Mouse (Mus musculus) gastrocnemius, adult 2 months (tissue): ENCODE results near the gene C2cd2. TPM values are rescaled to one million over a fixed set of nuclear protein-coding genes. Genes with fewer than 3 reads are reported as not detected.
"Not testable (repeated sequence)": the region's sequence is repeated elsewhere in the genome, so short reads cannot be mapped to it uniquely, and the experiment has no call there.

Experiments used
- DNase-seq: peaks from one replicate; pipeline ENCODE4 v3.0.0; 2022
- H3K27ac ChIP-seq: fragments of 200-600 bp; 2 replicates; pipeline ENCODE4 v1.8.1; 2022; ENCODE audit warnings: mild to moderate bottlenecking
- H3K4me3 ChIP-seq: fragments of 200-600 bp; 2 replicates; pipeline ENCODE4 v1.8.1; 2022; ENCODE audit warnings: mild to moderate bottlenecking, moderate library complexity
- CTCF ChIP-seq: fragments of 200-600 bp; IDR thresholded peaks from 2 replicates; pipeline ENCODE4 v1.8.1; 2022; ENCODE audit warnings: antibody characterized with exemption, mild to moderate bottlenecking, moderate library complexity
- intact Hi-C: fragments of 180-260 bp; cut with DNase I; formaldehyde crosslinking; loops from one replicate; pipeline ENCODE4 v1.15.1; 2025
- long read RNA-seq, 2 experiments: library from polyadenylated mRNA; stranded (forward); transcript quantifications; one replicate each; pipeline ENCODE4 v2.0.0; 2021
- total RNA-seq, 2 experiments: library from RNA; stranded (reverse); gene quantifications; 2 replicates each; pipeline ENCODE4 v1.2.3; 2021

The C2cd2 gene
- 100 to 1,000 TPM; 203 to 277 TPM for total RNA-seq
- long read RNA-seq, experiment 1, full-length matches to known transcripts = 120 of 335 reads
- long read RNA-seq, experiment 1, partial matches to known transcripts = 8 of 335 reads
- long read RNA-seq, experiment 1, other reads (novel, unspliced or antisense) = 207 of 335 reads
- long read RNA-seq, experiment 2, full-length matches to known transcripts = 100 of 325 reads
- long read RNA-seq, experiment 2, partial matches to known transcripts = 14 of 325 reads
- long read RNA-seq, experiment 2, other reads (novel, unspliced or antisense) = 211 of 325 reads

DNA sequence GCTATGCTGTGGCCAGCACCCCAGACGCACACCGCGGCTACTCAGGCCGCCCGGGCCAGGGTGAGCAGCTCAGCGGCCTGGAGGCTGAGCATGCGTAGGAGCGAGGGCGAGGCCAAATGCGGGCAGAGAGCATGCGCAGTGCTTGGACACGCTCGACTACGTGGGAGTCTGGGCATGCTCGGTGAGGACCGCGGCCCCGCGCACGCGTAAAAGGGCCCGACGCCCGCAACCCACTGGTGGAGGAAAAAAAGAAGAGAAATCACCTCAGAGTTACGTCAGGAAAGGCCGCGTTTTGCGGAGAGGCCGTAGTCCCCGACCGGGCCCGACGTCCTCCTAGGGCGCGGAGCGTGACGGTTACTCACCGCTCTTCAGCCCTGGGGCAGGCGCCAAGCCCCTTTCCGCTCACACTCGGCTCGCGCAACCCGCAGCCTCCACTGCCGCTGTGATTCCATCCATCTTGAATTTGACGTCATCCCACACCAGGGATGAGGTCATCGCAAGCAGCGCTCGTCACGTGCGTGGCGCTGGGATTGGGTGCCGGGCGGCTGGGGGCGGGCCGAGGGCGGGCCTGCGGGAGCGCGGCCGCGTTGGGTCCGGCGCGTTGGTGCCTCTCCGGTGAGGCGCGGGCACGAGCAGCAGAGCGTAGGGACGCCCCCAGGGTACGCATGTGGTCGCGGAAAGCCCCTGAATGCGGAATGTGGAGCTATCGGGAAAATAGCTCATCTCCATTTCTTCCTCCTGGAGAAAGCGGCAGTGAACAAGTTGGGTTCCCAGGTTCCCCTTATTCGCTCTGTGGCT, at the start of gene C2cd2, which contains the start of gene Zbtb21:
C2cd2 (minus strand) TSS at position 448 of the 798 bp plus-strand sequence.
Zbtb21 (minus strand) TSS at position 472 of the 798 bp plus-strand sequence.
- Histone ChIP-seq H3K4me3 (peak within 1 kb of the TSS; percentile 90), H3K27ac (peak within 1 kb of the TSS; percentile 99)
- intact Hi-C loops = loop anchor here (1.0 to 10.0 kb wide), 4 partner anchors 34 to 158 kb away; partner anchors contain the start of genes B230307C23Rik and Prdm15
- TF ChIP-seq CTCF = no peak
- peak; percentile 99 for DNase-seq

DNA sequence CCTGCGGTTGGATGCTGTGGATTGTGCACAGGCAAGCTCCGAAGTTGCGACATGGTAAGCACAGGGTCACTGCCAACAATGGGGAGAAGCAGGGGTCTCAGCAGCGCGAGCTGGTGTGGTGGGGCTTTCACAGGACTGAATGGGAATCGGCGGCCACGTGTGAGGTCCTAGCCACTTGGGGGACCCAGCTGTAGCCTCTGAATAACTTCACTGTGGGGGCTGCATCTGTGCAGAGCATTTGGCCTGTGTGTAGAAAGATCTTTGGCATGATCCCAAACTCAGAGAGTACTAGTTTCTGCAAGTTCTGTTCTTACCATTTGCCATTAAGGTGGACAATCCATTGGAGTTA, 35.0 kb upstream of the C2cd2 start:
- intact Hi-C loops = loop anchor here (2.0 to 10.0 kb wide), 2 partner anchors 35 to 193 kb away; partner anchors contain the start of genes C2cd2 and Zbtb21
- not testable (repeated sequence) for DNase-seq
- Histone ChIP-seq H3K4me3 (peak overlapping the region; percentile 82), H3K27ac (peak overlapping the region; percentile 93)

DNA sequence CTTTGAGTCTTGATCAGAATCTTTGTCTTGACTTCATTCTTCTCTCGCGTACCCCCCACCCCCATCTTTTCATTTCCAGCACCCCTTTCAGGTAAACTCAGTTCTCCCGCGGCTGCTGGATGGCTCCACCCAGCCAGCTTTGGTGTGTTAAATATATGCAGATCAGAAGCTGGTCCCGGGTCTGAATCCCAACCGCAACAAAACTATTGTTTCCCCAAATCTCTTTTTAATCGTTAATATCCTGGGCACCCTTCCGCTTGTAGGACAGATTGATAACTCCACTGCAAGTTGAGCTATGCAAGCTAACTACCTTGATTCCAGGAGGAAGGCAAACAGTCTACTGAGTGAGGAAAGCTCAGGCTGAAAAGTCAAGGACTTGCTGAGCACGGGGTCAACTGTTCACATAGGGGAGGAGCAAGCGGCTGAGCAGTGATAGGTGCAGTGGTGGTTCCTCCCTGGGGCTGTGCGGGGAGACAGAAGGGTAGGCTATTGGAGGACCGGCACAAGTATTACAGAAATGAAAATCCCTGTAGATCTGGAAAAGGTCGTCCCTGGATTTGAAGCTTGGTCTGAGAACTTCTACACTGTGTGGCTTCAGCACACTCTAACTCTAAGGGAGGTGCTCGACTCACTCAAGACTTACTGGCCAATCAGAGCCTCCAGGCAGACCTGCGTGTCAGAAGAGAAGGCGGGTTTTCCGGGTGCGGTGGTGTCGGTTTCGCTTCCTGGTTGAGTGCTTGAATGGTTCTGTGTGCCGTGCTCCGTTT, 34.4 kb upstream of the C2cd2 start, which contains the start of gene B230307C23Rik:
B230307C23Rik (plus strand) TSS at position 700 of the 767 bp plus-strand sequence.
- no peak for TF ChIP-seq CTCF
- peak; percentile 87 for DNase-seq
- intact Hi-C loops = loop anchor here (2.0 to 10.0 kb wide), 2 partner anchors 34 to 192 kb away; partner anchors contain the start of genes C2cd2 and Zbtb21

GRCm38 (mm10) chr16:97995849-97996615, 33.6 kb upstream of the C2cd2 start:
- TF ChIP-seq CTCF = no peak
- DNase-seq = peak; percentile 29
- peak overlapping the region; percentile 82 for H3K4me3 ChIP-seq
- H3K27ac ChIP-seq = peak overlapping the region; percentile 93
- intact Hi-C loops = loop anchor here (2.0 to 10.0 kb wide), 2 partner anchors 33 to 191 kb away; partner anchors contain the start of genes C2cd2 and Zbtb21

More for the DNA sequence above, 34.4 kb upstream of the C2cd2 start, which contains the start of gene B230307C23Rik:
- Histone ChIP-seq H3K27ac (peak within 1 kb of the TSS; percentile 93), H3K4me3 (peak within 1 kb of the TSS; percentile 82)

DNA sequence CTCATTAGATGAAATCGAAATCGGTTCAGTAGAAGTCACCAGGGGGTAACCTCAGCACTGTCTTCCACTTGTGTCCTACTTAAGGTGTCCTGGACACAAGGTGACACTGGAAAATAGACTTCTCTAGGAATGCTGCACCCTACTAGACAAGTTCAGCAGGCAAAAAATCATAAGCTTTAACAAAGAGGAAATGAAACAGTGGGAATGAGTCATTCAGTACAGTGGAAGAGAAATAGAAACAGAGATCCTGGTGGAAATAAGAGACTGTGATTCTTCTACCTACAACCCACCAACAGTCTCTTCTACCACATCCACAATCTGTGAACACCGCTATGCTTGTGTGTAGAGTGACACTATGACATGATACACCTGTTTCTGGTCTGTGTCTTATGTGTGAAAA, 30.1 kb upstream of the C2cd2 start:
- intact Hi-C loops = loop anchor here (10.0 kb wide), 1 partner anchor 188 kb away; no protein-coding TSS in a partner anchor

GRCm38 (mm10) chr16:97991517-97991916, 29.1 kb upstream of the C2cd2 start:
- TF ChIP-seq CTCF = peak; percentile 30; the same call in 1 of the 2 replicates
- DNase-seq = no peak
- Histone ChIP-seq H3K27ac (no peak overlapping the region), H3K4me3 (no peak overlapping the region)
- intact Hi-C loops = loop anchor here (10.0 kb wide), 1 partner anchor 187 kb away; no protein-coding TSS in a partner anchor

More for the DNA sequence above, 30.1 kb upstream of the C2cd2 start:
- not testable (repeated sequence) for H3K27ac ChIP-seq, DNase-seq, H3K4me3 ChIP-seq

DNA sequence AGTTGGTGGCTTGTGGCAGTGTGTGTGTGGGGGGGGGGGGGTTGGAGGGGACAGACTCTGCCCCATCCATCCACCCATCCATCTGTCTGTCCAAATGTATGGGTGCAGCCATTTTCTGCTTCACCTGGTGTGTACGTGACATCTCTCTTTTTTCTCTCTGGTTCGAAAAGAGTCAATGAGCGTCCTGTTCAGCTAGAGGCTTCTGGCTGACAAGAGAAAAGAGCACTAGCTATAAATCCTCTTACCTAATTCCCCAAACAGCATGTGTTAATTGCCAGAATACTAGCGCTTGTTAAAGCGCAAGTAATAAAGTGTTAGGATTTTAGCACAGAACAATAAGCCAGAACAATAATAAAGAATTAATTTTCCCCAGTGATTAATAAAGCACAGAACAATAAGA, 22.2 kb upstream of the C2cd2 start:
- no peak for DNase-seq
- Histone ChIP-seq H3K27ac (no peak overlapping the region), H3K4me3 (no peak overlapping the region)
- TF ChIP-seq CTCF = no peak
- intact Hi-C loops = no loop called here

DNA sequence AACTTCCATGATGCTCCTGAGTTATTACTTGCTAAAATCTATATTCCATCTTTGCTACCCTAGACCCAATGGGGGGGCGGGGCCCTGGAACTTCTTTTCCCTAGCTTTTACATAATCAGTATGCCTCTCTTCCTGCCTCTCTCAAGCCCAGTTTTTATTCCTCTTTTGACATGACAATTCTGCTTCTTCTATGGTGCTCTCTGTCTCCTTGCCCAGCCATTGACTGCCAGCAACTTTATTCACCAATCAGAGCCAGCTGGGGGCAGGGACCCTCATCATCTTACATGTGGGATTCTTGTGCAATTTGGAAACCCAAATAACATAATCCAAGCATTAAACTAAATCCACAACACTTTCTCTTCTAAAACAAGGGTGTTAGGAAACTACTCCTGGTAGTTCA, 19.0 kb upstream of the C2cd2 start:
- DNase-seq = no peak
- Histone ChIP-seq H3K4me3 (no peak overlapping the region), H3K27ac (no peak overlapping the region)
- intact Hi-C loops = no loop called here
- no peak for TF ChIP-seq CTCF

- no peak overlapping the region for H3K27ac ChIP-seq
These were observed 15.3 kb upstream of the C2cd2 start for GRCm38 (mm10) chr16:97977722-97978121.

GRCm38 (mm10) chr16:97977277-97977676, 14.9 kb upstream of the C2cd2 start:
- intact Hi-C loops = no loop called here
- TF ChIP-seq CTCF = no peak
- H3K27ac ChIP-seq = no peak overlapping the region
- DNase-seq = no peak
- no peak overlapping the region for H3K4me3 ChIP-seq

More at GRCm38 (mm10) chr16:97977722-97978121, 15.3 kb upstream of the C2cd2 start:
- intact Hi-C loops = no loop called here
- no peak overlapping the region for H3K4me3 ChIP-seq
- no peak for DNase-seq
- TF ChIP-seq CTCF = no peak

DNA sequence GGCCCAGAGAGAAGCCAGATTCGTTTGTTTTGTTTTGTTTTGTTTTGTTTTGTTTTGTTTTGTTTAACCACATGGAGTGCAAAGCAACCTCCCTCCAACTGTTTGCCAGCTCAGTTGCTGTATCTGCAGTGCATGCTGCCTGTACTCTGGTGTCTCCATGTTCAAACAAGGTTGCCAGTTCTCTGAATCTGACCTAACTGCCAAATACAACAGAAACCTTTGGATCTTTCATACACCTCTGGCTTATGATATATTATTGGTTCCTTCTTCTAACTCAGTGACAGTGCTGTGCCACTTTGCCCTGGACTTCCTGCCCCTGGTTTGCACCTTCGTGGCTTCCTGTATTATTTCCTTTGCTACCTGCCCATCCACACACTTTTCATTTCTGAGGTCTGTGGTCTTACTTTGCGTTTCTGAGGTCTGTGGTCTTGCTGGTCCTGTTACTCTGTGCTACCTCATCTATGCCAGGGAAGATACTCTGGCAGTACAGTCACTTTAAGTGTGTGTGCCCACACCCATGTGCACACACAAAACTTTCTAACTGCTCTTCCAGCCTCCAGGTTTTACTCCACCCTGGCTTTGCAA, 1.6 kb upstream of the C2cd2 start:
- intact Hi-C loops = loop anchor here (2.0 to 10.0 kb wide), 3 partner anchors 33 to 159 kb away; partner anchors contain the start of genes B230307C23Rik and Prdm15
- no peak overlapping the region for H3K27ac ChIP-seq
- no peak overlapping the region for H3K4me3 ChIP-seq
- no peak for TF ChIP-seq CTCF
- no peak for DNase-seq
